Mouse (Mus musculus): ENCODE measurements around the gene Prune2.

GRCm38 (mm10) chr19:16987984-16988383, 32.1 kb downstream of the Prune2 start:
- no peak for TF ChIP-seq E2F4 (IDR thresholded peaks at IDR 0.05; ENCODE audit: borderline replicate concordance, low read depth, low read length)
- no peak for TF ChIP-seq USF1 (IDR thresholded peaks at IDR 0.05; ENCODE audit: low read depth, low read length)
- TF ChIP-seq ELF1 (IDR thresholded peaks at IDR 0.05; ENCODE audit: low read depth, low read length) = no peak
- TF ChIP-seq ZKSCAN1 (IDR thresholded peaks at IDR 0.05; ENCODE audit: low read depth, low read length) = no peak
- TF ChIP-seq EP300 (IDR thresholded peaks at IDR 0.05; ENCODE audit: low read depth in 1 of 2, low read length in 2 of 2) = no peak
- no peak for TF ChIP-seq CTCF (IDR thresholded peaks at IDR 0.05 in 2 of 3, conservative IDR thresholded peaks at IDR 0.05 in 1 of 3; ENCODE audit: control insufficient read depth in 1 of 3, insufficient read depth in 1 of 3, low read depth in 2 of 3, low read length in 3 of 3, poor library complexity in 1 of 3, severe bottlenecking in 1 of 3)
- no peak for TF ChIP-seq MAFK (IDR thresholded peaks at IDR 0.05; ENCODE audit: borderline replicate concordance, low read depth, low read length)
- no peak for TF ChIP-seq POLR2AphosphoS2 (IDR thresholded peaks at IDR 0.05; ENCODE audit: low read length)
- no peak for TF ChIP-seq POLR2A (IDR thresholded peaks at IDR 0.05; ENCODE audit: control insufficient read depth in 1 of 2, insufficient read depth in 1 of 2, low read depth in 1 of 2, low read length in 2 of 2, poor library complexity in 1 of 2)
- TF ChIP-seq HCFC1 (IDR thresholded peaks at IDR 0.05; ENCODE audit: low read depth, low read length) = no peak
- TF ChIP-seq UBTF (IDR thresholded peaks at IDR 0.05; ENCODE audit: borderline replicate concordance, insufficient read depth, low read depth, low read length) = no peak

Data from MEL (cell line).